In genomic region chr7:45956611-45957010, GRCm38 (mm10) we compare ENCODE assay signal across 2 mouse cellular contexts.
TF ChIP-seq lines count a peak whose summit lies in the region.

No protein-coding gene starts in this region.

TF ChIP-seq in MEL, 35 proteins besides CTCF, POLR2A, EP300 and RAD21 (continued from another document):
- TF ChIP-seq E2F4 (IDR thresholded peaks at IDR 0.05; ENCODE audit: borderline replicate concordance, low read depth, low read length) (no peak), UBTF (IDR thresholded peaks at IDR 0.05; ENCODE audit: borderline replicate concordance, insufficient read depth, low read depth, low read length) (no peak), SMC3 (IDR thresholded peaks at IDR 0.05; ENCODE audit: low read depth, low read length) (no peak), SIN3A (IDR thresholded peaks at IDR 0.05; ENCODE audit: low read length) (peak; percentile 90), TCF12 (IDR thresholded peaks at IDR 0.05; ENCODE audit: low read depth, low read length) (0 out of 2 replicates have a peak, but pooled peaks have one; percentile 27), RCOR1 (IDR thresholded peaks at IDR 0.05; ENCODE audit: low read depth, low read length) (no peak), POLR2AphosphoS2 (IDR thresholded peaks at IDR 0.05; ENCODE audit: low read length) (no peak), MAFK (IDR thresholded peaks at IDR 0.05; ENCODE audit: borderline replicate concordance, low read depth, low read length) (no peak), ETS1 (IDR thresholded peaks at IDR 0.05; ENCODE audit: low read depth, low read length) (peak; percentile 83)

TF ChIP-seq in myocyte, 11 proteins besides CTCF, POLR2A, EP300 and RAD21 (continued from another document):
- TF ChIP-seq MYOD1 (IDR thresholded peaks at IDR 0.05; ENCODE audit: control insufficient read depth in 1 of 3, insufficient read length in 2 of 3, low read depth in 2 of 3) (no peak), POLR2AphosphoS2 (IDR thresholded peaks at IDR 0.05; ENCODE audit: insufficient read length, low read depth) (no peak)
